Mouse (Mus musculus): ENCODE measurements at regions not wholly inside any gene's neighbourhood (a gene's known extent, or its start where the extent isn't known, plus 50 kb on each side); places are given as distances from the start of the nearest gene placed in this dataset.

- TF ChIP-seq CTCF (IDR thresholded peaks at IDR 0.05; ENCODE audit: low read depth, low read length) (no peak), GATA1 (IDR thresholded peaks at IDR 0.05; ENCODE audit: borderline replicate concordance, low read length) (no peak), TAL1 (conservative IDR thresholded peaks at IDR 0.05; ENCODE audit: low read depth, low read length) (no peak), POLR2AphosphoS5 (IDR thresholded peaks at IDR 0.05; ENCODE audit: insufficient replicate concordance, low read depth, low read length) (no peak), GATA2 (IDR thresholded peaks at IDR 0.05; ENCODE audit: borderline replicate concordance, low read depth, low read length) (no peak)
Measured at GRCm38 (mm10) chrX:10904072-10904471, 189.3 kb downstream of the Mid1ip1 start.
